Mouse (Mus musculus): ENCODE results near the gene Rpgrip1l.
A peak's percentile ranks its signal among the peaks of the same experiment; 100 is the strongest.

Gene Rpgrip1l

DNA sequence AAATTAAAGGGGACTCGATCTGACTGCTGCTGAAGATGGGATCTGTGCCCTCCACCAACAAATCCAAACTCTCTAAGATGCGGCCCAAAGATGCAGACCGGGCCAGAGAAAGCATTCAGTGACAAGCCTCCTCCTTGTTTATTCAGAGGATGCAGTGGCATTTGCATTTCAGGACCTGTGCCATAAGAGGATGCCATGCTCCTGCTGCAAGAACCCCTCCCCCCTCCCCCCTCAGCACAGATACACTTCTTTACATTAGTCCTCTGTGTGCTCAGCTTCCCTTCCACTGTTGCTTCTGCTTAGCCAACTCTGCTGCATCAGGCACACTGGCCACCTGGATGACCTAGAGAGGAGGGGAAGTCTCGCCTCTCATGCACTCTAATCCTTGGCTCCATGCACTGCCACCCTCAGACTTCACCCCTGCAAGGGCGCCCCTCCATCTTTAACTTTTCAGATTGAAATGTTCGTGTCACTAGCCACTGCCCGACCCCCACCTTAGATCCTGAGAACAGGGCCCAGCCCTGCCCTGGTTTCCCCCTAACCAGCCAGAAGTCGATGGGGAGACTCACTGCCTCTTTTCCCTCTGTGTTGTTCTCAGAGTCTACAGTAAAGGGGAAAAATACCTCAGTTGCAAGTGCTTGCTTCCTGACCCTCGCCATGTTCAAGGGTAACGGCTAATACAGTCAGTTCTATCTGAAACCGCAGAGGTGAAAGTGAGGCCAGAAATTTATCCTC, 14.6 kb upstream of the Rpgrip1l start:
- DNase-seq = no peak

DNA sequence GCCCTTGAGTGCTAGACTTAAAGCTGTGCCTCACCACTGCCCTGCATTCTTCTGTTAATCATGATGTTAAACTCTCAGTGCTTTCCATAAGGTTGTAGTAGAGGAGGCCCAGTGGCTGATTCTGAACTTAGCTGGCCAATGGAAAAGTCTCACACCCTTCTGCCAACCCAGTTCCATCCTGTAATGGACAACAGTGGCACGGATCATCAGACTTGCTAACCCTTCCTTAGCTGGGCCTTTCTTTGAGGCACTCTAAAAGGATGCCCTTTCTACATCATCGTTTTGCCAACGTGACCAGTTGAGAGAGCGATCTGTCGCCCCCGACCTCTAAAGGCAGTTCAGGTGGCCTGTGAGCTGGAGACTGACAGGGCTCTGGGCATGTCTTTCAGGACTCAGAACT, 13.9 kb upstream of the Rpgrip1l start:
- no peak for DNase-seq

DNA sequence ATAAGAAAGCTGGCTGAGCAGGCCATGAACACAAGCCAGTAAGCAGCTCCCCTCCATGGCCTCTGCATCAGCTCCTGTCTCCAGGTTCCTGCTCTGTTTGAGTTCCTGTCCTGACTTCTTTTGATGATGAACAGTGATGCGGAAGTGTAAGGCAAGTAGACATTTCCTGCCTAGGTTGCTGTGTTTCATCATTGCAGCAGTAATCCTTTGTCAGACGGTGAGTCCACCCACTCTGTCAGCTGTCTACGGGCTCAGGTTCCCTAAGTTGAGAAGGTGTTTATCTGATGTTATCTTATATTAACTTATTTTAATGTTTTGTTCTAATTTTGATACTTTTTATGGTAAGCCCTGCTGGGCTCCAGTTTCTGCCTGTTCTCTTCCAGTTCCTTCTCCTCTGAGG, 13.0 kb upstream of the Rpgrip1l start:
- DNase-seq = no peak

DNA sequence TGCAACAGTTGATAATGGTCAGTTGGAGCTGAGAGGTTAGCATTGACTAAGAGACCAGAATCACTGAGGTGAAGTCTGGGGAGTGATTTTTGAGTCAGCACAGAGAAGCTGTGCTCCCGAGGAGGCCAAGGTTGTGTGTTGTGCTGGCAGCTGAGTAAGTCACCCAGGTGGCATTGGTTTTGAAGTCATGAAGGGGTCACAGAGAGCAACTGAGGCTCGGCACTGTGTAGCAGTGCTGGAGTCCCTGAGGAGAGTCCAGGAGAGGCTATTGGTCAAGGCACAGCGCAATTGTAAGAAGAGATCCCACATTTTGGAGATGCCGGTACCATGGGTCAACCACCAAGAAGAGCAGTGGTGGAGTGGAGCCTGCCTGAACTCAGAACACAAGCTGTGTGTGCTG, 11.9 kb upstream of the Rpgrip1l start:
- DNase-seq = no peak

DNA sequence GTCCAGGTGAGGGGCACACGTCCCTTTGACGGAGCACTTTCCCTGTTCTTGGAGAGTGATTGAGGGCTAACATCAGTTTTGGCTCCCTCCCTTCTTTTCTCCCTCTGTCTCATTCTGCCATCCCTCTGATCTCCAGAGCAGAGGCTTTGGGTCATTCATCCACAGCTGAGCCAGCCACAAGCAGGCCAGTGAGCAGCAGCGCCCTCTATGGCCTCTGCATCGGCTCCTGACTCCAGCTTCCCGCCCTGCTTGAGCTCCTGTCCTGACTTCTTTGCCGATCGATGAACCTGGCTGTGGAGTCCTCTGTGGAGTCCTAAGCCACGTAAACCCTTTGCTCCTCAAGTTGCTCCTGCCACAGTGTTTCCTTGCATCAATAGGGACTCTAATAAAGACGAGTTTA, 11.2 kb upstream of the Rpgrip1l start:
- DNase-seq = peak; percentile 54

DNA sequence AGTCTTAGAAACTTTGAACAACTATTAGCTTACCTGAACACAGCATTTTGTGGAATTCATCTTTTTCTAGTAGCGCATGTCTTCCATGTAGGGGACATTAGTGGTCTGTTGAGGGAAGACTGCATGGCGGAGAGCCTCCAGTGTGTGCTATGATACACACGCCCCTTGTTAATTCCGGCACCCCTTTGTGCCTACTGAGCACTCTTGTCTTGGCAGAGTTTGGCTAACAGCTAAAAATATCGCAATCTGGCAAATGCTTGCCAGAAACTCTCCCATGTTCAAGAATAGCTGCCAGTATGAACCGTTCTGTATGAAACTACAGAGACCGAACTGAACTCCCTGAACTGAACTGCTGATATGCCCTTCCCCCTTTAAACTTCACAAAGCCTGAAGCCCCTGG, 10.4 kb upstream of the Rpgrip1l start:
- DNase-seq = no peak

DNA sequence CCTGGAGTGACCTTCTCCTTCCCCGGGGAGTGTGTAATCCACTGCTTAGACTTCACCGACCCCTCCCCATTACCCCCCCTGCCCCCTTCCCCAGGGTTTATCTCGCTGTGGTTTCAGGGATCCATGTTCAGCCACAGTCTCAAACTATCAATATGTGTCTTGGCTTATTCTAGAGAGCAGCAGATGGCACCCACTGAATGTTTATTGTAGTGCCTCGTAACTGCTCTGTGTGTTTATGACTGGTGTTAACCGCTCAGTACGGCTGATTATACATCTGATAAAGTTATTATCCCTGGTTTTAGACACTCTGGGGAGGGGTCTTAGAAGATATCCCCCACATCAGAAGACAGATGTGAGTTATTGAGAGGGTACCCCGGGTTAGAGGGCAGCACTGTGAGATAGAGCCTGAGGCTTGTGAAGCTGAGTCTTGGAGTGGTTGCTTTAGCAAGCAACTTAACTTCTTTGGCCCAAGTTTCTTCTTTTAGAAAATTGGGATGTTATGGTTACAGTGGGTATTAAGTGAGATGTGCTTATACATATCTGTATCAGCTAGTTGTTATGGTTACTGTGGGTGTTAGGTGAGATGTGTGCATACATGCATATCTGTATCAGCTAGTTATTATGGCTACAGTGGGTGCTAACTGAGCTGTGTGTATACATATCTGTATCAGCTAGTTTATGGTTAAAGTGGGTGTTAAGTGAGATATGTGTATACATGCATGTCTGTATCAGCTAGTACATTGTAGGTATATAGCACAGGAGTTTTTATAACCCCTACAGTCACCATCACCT, 6.1 kb upstream of the Rpgrip1l start:
- no peak for DNase-seq

DNA sequence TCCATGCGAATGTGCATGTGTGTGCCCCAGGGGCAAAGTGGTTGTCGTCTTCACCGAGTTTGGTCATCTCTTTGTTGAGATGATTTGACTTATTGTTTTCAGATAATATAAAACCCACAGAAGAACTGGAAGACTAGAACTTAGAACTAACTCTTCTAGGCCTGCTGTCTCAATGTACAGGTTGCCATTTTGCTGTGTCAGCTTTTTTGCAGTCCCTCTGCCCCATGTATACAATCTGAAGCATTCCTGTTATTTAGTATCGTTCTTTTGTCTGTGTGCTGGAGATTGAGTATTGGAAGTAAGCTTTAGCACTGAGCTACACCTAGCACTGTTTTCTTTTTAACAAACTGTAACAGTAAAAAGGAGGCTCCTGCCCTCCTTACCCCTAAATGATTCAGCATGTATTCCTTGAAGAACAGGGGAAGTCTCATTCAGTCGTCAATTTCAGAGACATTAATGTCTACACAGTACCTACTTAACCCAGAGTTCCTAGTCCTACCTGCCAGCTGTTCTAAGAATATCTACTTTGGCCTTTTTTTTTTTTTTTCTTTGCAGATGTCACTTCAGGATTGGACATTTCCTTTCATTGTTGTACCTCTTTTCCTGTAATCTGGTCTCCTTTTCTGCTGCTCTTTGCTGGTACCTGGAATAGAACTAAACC, 4.6 kb upstream of the Rpgrip1l start:
- DNase-seq = no peak

DNA sequence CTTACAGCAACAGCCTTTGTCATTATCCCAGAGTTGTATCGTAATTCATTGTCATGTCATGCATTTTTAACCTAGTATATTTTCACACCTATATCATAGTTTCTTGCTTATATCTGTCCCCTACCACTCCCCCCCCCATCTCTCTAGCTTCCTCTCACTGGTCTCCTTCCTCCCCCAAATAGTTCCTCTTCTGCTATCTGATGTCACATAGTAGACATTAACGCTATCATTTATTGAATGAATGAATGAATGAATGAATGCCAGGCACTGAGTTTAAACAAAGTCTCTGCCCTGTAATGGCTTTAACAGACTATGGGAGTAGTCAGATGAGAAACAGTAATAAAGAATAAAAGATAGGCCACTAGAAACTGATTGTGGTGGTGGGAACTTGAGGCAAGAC, 720 bp downstream of the Rpgrip1l start:
- no peak for DNase-seq

DNA sequence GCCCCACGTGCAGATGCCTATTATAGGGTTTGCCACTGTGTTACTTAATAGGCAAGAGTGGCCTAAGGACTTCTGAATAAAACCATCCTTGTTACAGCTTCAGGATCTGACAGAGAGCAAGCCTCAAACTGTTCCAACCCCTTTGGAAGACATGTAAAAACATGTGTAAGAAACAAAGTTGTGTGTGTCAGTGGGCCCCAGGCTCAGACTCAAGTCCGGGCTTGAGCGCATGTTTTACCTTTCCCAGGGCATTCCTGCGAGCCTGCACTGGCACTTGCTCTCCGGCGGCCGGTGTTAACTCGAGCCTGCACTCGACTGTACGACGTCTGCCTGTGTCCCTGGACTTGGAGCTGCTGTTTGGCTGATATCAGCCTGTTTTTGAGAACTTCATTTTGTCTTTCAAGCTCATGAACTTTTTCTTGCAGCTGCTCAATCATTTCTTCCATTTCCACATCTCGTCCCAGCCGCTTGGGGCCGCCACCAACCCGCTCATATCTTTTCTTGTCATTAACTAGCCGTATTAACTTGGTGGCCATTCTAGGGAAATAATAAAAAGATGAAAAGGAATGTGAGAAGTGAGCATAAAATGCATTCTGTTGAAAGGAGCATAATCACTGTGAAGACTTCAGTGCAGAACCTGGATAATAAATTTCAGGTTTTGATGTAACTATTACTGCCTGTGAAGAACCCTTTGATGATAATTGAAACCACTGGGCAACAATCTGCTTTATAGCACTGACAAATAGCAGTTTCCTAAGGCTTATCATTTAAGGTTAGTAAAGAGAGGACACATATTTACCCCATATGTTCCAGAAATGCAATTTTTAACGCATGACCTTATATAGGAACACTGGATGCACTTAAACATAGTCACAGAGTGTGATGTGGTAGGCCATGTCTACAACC, 8.3 kb downstream of the Rpgrip1l start:
- peak; percentile 36 for DNase-seq

DNA sequence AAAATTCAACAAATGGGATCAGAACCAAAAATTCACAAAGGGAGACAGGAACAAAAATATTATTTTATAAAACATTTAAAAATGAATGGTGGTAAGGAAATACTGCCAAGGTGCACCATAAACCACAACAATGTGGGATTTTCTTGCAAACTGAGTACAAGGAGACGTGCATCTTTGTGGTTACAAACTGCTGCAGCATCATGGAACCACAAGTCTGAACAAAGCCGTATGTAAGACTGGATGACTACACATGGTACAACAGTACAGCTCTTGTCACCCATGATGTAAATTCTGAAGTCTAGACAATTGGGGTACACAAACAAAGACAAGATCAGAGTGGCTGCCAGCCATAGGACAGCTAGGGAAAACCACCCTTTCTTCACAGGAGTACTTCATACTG, 14.4 kb downstream of the Rpgrip1l start:
- no peak for DNase-seq

DNA sequence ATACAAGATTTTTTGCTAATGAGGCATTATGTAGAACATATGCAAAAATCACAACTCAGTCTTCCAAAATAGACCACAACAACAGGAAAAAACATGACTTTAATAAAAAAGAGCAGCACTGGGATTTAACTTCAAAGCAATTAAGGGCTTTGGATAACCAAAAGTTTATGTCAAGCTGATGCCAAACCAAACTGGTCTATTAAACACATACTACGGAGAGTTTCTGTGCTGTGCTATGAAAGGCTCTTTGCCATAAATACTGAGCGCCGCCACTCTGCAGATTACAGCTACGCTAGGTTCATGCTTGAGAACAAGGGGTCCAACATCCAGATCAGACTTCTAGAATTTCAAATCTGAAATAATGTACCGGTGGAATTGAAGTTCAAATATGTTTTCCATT, 17.3 kb downstream of the Rpgrip1l start:
- no peak for DNase-seq

DNA sequence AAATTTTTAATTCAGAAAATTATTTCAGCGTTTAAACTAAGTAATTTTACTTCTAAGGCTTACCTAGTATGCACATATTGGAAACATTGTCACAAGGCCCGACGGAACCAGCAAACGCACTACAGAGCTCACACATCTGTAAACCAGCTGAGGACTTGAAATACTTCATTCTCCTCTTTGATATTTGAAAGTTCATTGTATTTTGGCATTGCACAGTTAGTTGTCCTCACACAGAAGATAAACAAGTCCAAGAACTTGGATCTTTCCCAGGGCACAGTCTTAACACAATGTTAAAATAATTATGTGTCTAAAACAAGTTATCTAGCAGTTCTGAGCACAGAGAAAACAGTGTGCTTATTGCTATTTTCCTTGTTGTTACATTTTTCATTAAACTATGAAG, 22.5 kb downstream of the Rpgrip1l start:
- DNase-seq = no peak

DNA sequence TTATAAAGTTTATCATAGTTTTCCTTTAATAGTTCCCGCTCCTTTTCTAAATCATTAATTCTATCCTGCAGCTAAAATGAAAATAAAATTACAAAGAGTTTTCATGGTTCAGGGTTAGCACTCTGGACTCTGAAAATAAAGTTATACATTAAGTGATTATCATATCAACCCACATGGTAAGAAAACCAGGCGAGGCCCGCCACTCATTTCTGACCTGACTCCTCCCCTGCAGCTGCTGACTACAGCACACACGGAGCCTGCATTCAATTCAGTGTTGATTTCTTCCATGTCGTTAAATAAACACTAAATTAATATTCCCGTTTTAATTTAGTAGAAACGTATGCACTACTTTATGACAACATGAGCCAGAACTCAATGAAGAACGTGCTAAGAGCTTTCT, 26.8 kb downstream of the Rpgrip1l start:
- DNase-seq = no peak

DNA sequence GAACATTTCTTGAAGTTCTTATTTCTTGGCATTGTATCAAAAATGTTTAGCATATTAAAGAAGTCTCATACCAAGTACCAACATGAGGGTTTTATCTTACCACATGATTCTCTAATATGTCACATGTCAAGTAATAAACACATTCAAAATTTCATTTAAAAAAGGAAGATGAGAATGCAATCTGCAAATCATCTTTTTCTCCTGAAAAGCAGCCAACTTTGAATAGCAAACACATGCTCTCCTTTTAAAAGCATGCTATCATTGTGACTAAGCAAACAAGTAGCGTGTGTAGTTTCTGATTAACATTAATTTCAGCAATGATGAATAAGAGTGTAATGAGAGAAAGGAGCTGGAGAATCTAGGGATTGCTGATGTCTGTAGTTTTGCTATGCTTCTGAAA, 29.2 kb downstream of the Rpgrip1l start:
- DNase-seq = no peak

DNA sequence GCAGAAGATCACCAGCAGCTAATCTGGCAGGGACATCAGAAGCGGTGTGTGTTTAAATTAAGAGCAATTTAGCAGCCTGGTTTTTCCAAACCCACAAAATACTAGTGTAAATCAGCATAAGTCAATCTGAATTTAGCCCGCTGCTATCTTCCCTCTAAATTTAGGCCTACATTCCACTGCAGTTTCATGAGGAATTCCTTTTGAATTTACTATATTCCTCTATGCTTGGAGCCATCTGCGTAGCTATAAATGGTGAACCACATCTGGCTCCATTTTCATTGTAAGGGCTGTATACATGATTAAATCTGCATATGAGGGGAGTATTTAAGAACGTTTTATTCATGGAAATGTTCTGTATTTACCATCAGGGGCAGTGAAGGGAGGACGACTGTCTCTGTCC, 30.4 kb downstream of the Rpgrip1l start:
- DNase-seq = no peak

DNA sequence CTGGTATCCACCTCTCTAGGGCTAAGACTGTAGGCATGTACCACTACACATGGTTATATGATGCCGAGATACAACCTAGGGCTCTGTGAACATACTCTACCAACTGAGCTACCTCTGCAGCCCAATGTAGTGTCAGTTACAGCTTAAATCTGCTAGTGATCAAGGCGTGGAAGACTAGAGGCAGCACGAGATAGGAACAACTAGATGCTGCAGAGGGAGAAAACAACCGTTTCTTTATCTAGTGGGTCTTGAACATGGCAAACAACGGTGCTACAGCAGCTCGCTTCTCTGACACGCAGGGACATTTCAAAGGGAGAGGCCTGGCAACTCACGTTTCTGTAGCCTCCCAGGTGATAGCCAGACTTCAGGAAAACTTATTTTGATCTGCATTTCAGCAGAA, 31.5 kb downstream of the Rpgrip1l start:
- DNase-seq = no peak

DNA sequence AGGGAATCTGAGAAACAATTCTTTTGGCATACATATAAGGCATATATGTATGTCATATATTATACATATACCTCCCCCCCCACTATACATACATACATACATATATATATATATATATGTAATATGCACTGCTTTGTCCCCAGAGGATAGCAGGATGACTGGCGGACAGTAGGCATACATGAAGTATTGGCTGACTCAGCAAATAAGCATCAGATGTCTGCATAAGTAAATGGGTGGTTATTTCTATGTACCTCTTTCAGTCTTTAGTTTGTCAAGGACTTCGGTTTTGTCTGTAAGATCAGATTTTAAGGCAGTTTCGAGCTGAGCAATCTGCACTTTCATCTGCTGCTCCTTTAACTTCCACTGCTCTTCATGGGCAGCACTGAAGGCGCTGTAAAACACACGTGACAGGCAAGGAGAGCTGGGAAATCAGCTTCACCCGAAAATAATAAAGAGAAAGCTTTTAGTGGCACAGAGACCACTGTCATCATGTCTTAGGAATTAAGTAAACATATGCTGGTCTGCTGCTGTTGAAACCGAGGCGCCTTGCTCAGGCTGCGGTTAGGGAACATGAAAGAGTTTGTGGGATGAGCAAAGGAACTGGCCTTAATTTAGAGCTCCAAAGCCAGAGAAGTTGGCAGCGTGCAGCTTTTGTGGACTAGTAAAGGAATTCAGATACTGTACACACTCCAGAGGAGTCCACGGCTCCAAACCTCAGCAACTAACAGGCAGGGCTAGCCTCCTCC, 32.4 kb downstream of the Rpgrip1l start:
- DNase-seq = no peak

DNA sequence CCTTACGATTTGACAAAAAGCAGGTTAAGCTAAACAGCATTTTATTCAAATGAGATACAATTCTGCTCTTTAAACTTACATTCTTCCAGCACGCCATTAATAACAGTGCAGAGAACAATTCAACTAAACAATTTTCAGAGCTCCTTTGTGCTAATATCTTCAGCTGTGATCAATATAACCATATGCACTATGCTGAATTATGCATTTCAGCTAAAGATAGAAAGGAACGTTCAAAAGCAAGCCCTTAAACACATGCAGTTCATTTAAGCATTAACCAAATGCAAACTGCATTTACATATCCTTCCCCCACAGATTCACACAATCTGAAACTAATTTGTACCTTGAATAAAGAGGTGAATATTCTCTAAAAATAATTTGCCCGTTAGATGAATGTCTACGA, 35.0 kb downstream of the Rpgrip1l start:
- no peak for DNase-seq

DNA sequence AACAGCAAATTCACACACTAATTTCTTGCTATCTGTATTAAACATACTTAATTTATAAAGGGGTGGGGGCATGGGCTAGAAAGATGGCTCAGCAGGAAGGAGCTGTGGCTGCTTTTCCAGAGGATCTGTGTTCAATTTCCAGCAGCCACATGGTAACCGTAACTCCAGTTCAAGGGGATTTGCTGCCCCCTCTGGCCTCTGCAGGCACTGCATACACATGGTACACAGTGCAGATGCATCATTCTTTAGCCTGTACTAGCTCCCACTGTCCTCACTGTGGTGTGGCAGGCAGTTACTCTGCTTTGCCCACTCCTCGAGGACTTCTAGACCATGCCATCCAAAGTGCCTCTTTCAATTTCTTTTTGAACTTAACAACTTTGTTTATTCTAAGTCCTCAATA, 36.7 kb downstream of the Rpgrip1l start:
- no peak for DNase-seq

DNA sequence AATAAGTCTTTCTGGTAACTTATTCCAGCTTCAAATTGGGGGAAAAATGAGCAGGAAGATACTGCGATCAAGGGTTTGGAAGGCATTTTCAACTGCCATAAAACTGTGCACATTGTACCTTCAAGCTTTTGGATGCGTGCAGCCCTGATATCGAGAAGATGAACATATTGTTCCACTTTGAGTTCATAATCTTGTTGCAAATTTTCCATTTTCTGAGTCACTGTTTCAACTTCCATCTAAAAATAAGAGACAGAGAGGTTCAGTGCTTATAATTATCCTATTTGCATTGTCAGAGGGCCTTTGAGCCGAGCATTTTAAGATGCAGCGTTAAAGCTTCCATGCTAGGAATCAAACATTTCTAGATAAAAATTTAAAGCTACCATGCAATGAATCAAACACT, 39.6 kb downstream of the Rpgrip1l start:
- DNase-seq = no peak

DNA sequence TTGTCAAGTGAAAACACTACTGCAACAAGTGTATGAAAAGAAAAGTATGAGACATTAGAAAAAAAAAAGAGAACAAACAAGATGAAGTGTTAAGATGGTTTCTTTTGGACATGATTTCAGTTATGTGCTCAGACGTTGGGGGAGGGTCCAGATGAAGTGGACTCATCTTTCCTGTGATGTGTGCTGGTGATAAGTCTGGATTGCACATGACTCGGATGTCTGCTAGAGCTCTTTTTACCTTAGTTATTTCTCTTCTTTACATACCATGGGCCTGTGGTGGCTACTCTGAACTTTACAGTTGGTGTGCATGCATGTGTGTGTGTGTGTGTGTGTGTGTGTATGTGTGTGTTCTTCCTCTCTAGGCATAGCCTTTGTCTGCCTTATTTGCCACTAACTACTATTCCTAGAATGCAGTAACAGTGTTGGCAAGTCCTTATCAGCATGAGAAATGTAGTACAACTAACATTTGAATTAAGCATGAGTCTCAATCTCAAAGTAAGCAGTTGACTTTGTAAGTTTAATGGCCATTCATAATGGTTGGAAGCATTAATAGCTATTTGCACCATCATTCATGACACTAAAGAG, 43.6 kb downstream of the Rpgrip1l start:
- DNase-seq = no peak
